Mouse (Mus musculus) testis, adult 2 months (tissue): ENCODE data around the gene Ttn.

ENCODE experiments used
- CTCF ChIP-seq: fragments of 200-500 bp; IDR thresholded peaks from 2 replicates; pipeline ENCODE4 v1.5.1; 2012; ENCODE audit warnings: low read depth, mild to moderate bottlenecking, inconsistent platforms, low read length, moderate library complexity; ENCODE audit not compliant: control insufficient read depth, insufficient read depth, insufficient replicate concordance
- POLR2A ChIP-seq: fragments of 200-500 bp; IDR thresholded peaks from 2 replicates; pipeline ENCODE4 v1.6.1; 2012; ENCODE audit warnings: low read depth, mild to moderate bottlenecking, inconsistent platforms, low read length, moderate library complexity; ENCODE audit not compliant: control insufficient read depth

DNA sequence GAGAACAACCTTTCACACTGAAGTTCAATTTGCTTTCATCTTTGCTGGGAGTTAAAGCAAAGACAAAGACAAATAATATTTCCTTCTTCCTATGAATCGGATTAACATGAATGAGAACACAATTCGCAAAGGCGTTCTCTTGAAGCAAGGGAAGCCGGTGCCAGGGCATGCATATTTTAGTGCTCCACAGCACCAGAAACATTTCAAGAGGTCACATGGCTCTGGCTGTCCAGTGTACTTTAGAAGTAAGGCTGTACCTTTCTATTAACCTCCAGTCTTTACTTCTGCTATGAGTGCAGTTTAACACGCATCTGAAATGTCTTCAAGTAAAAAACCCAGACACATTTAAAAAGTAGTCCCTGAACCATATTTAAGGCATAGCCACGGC lies 20.3 kb downstream of the Ttn start:
- TF ChIP-seq POLR2A: no peak
- no peak for TF ChIP-seq CTCF
